Mouse (Mus musculus) MEL (cell line): ENCODE data around the gene Zfp644. TPM values are rescaled to one million over a fixed set of nuclear protein-coding genes. Genes with fewer than 3 reads are reported as not detected.

Source experiments
- DNase-seq: peaks from one replicate; pipeline ENCODE4 v3.0.0; 2011; ENCODE audit warnings: low read depth, low spot score
- H3K27ac ChIP-seq: 2 replicates; pipeline ENCODE4 v1.5.1; 2012; ENCODE audit warnings: low read depth, mild to moderate bottlenecking, control low read depth, low read length, moderate library complexity; ENCODE audit not compliant: control insufficient read depth
- H3K27me3 ChIP-seq, 2 experiments: fragments of 150-350 bp in 1 of 2; sonication (generic) in 1 of 2; 2 replicates each; pipeline ENCODE4 v1.6.1; 2012; ENCODE audit warnings: low read length in 2 of 2, mild to moderate bottlenecking in 2 of 2, improper control_type of control experiment in 1 of 2, moderate library complexity in 1 of 2; ENCODE audit not compliant: insufficient read depth in 2 of 2, control insufficient read depth in 1 of 2
- H3K36me3 ChIP-seq, 2 experiments: 2 replicates each; pipeline ENCODE4 v1.6.1; 2012 to 2014; ENCODE audit warnings: low read length in 2 of 2, improper control_type of control experiment in 1 of 2, inconsistent platforms in 1 of 2, mild to moderate bottlenecking in 1 of 2; ENCODE audit not compliant: insufficient read depth in 2 of 2, control insufficient read depth in 1 of 2
- H3K4me1 ChIP-seq, 2 experiments: fragments of 150-350 bp in 1 of 2; sonication (generic) in 1 of 2; 2 replicates each; pipeline ENCODE4 v1.6.1; 2012; ENCODE audit warnings: low read length in 2 of 2, improper control_type of control experiment in 1 of 2, mild to moderate bottlenecking in 1 of 2; ENCODE audit not compliant: insufficient read depth in 2 of 2, control insufficient read depth in 1 of 2
- H3K4me3 ChIP-seq, 2 experiments: fragments of 150-350 bp in 1 of 2; sonication (generic) in 1 of 2; 2 replicates each; pipeline ENCODE4 v1.5.1; 2012; ENCODE audit warnings: low read depth in 2 of 2, low read length in 2 of 2, mild to moderate bottlenecking in 2 of 2, moderate library complexity in 2 of 2, control low read depth in 1 of 2, improper control_type of control experiment in 1 of 2; ENCODE audit not compliant: control insufficient read depth in 1 of 2, insufficient read depth in 1 of 2
- H3K79me2 ChIP-seq: 2 replicates; pipeline ENCODE4 v1.6.1; 2012; ENCODE audit warnings: mild to moderate bottlenecking, low read length, moderate library complexity; ENCODE audit not compliant: control insufficient read depth, poor library complexity, insufficient read depth
- H3K9ac ChIP-seq: 2 replicates; pipeline ENCODE4 v1.6.1; 2012; ENCODE audit warnings: low read depth, mild to moderate bottlenecking, control low read depth, low read length, moderate library complexity; ENCODE audit not compliant: control insufficient read depth, poor library complexity, severe bottlenecking
- H3K9me3 ChIP-seq: fragments of 150-350 bp; sonication (generic); replicated peaks from 2 replicates; pipeline ENCODE4 v1.6.1; 2012; ENCODE audit warnings: mild to moderate bottlenecking, low read length, improper control_type of control experiment, moderate library complexity; ENCODE audit not compliant: insufficient read depth
- CTCF ChIP-seq, 3 experiments: IDR thresholded peaks in 2 of 3; conservative IDR thresholded peaks in 1 of 3; 2 replicates each; pipeline ENCODE4 v1.5.1; 2011 to 2012; ENCODE audit warnings: low read length in 3 of 3, low read depth in 2 of 3, mild to moderate bottlenecking in 2 of 3, improper control_type of control experiment in 1 of 3, inconsistent platforms in 1 of 3, mixed read lengths in 1 of 3, moderate library complexity in 1 of 3; ENCODE audit not compliant: control insufficient read depth in 1 of 3, insufficient read depth in 1 of 3, poor library complexity in 1 of 3, severe bottlenecking in 1 of 3
- E2F4 ChIP-seq: IDR thresholded peaks from 2 replicates; pipeline ENCODE4 v1.6.1; 2011; ENCODE audit warnings: low read depth, low read length, improper control_type of control experiment, borderline replicate concordance
- GABPA ChIP-seq: IDR thresholded peaks from 2 replicates; pipeline ENCODE4 v1.6.1; 2012; ENCODE audit warnings: low read depth, mild to moderate bottlenecking, inconsistent platforms, low read length, improper control_type of control experiment, moderate library complexity
- GATA1 ChIP-seq: IDR thresholded peaks from 2 replicates; pipeline ENCODE4 v1.6.1; 2011; ENCODE audit warnings: low read depth, low read length, improper control_type of control experiment
- HCFC1 ChIP-seq: IDR thresholded peaks from 2 replicates; pipeline ENCODE4 v1.6.1; 2012; ENCODE audit warnings: low read depth, mild to moderate bottlenecking, inconsistent platforms, low read length, improper control_type of control experiment, moderate library complexity
- JUND ChIP-seq: IDR thresholded peaks from 2 replicates; pipeline ENCODE4 v1.6.1; 2011; ENCODE audit warnings: low read depth, mild to moderate bottlenecking, improper control_type of control experiment, low read length
- MAFK ChIP-seq: IDR thresholded peaks from 2 replicates; pipeline ENCODE4 v1.6.1; 2011; ENCODE audit warnings: low read depth, mild to moderate bottlenecking, low read length, improper control_type of control experiment, borderline replicate concordance
- MEF2A ChIP-seq: IDR thresholded peaks from 2 replicates; pipeline ENCODE4 v1.6.1; 2014; ENCODE audit warnings: low read depth, mild to moderate bottlenecking, inconsistent platforms, low read length, improper control_type of control experiment; ENCODE audit not compliant: poor library complexity, insufficient replicate concordance, severe bottlenecking; ENCODE audit errors: extremely low read depth
- NRF1 ChIP-seq: IDR thresholded peaks from 2 replicates; pipeline ENCODE4 v1.6.1; 2014; ENCODE audit warnings: low read depth, mild to moderate bottlenecking, inconsistent platforms, low read length, improper control_type of control experiment, moderate library complexity; ENCODE audit not compliant: poor library complexity, insufficient read depth, severe bottlenecking
- POLR2A ChIP-seq, 2 experiments: IDR thresholded peaks; 2 replicates each; pipeline ENCODE4 v1.6.1; 2011 to 2012; ENCODE audit warnings: low read length in 2 of 2, mild to moderate bottlenecking in 2 of 2, control low read depth in 1 of 2, improper control_type of control experiment in 1 of 2, low read depth in 1 of 2, moderate library complexity in 1 of 2; ENCODE audit not compliant: control insufficient read depth in 1 of 2, insufficient read depth in 1 of 2, poor library complexity in 1 of 2
- POLR2AphosphoS5 ChIP-seq: IDR thresholded peaks from 2 replicates; pipeline ENCODE4 v1.6.1; 2012; ENCODE audit warnings: low read depth, borderline replicate concordance, mild to moderate bottlenecking, inconsistent platforms, low read length, moderate library complexity, mixed read lengths
- RAD21 ChIP-seq: IDR thresholded peaks from 2 replicates; pipeline ENCODE4 v1.6.1; 2011; ENCODE audit warnings: mild to moderate bottlenecking, low read depth, low read length, improper control_type of control experiment
- RCOR1 ChIP-seq: IDR thresholded peaks from 2 replicates; pipeline ENCODE4 v1.6.1; 2012; ENCODE audit warnings: low read depth, mild to moderate bottlenecking, inconsistent platforms, low read length, improper control_type of control experiment
- SMC3 ChIP-seq: IDR thresholded peaks from 2 replicates; pipeline ENCODE4 v1.6.1; 2011; ENCODE audit warnings: low read depth, low read length, improper control_type of control experiment
- TCF12 ChIP-seq: IDR thresholded peaks from 2 replicates; pipeline ENCODE4 v1.6.1; 2014; ENCODE audit warnings: low read depth, mild to moderate bottlenecking, inconsistent platforms, low read length, improper control_type of control experiment, moderate library complexity
- USF1 ChIP-seq: IDR thresholded peaks from 2 replicates; pipeline ENCODE4 v1.6.1; 2014; ENCODE audit warnings: low read depth, mild to moderate bottlenecking, inconsistent platforms, low read length, improper control_type of control experiment, moderate library complexity
- ZKSCAN1 ChIP-seq: IDR thresholded peaks from 2 replicates; pipeline ENCODE4 v1.6.1; 2012; ENCODE audit warnings: low read depth, mild to moderate bottlenecking, inconsistent platforms, low read length, improper control_type of control experiment, moderate library complexity
- polyA plus RNA-seq, 2 experiments: library from polyadenylated mRNA; stranded (reverse) in 1 of 2; unstranded in 1 of 2; fragments of >175 nt in 1 of 2; fragments of >200 nt in 1 of 2; gene quantifications; 2 replicates each; pipeline versions ENCODE4 v1.2.1 to v1.2.4; 2012; ENCODE audit warnings: low replicate concordance in 2 of 2, low read depth in 1 of 2; ENCODE audit not compliant: insufficient read length in 2 of 2, insufficient read depth in 1 of 2, missing spikeins in 1 of 2
- total RNA-seq: library from RNA; depleted of rRNA; stranded (reverse); fragments of 300-350 nt; gene quantifications from 2 replicates; pipeline ENCODE4 v1.2.3, GENCODE M21; 2012

Gene Zfp644
- total and polyA plus RNA-seq, 3 experiments: 23.4 to 72.3 (median 34.4) TPM

GRCm38 (mm10) chr5:106580943-106581342 is 116.1 kb downstream of the Zfp644 start:
- H3K4me3 ChIP-seq: no peak overlapping the region
- no peak for DNase-seq
- H3K4me1 ChIP-seq: no peaks in the 10 kb centered on the region
- H3K9me3 ChIP-seq: no peaks in the 10 kb centered on the region
- no peaks in the 10 kb centered on the region for H3K79me2 ChIP-seq
- no peaks in the 10 kb centered on the region for H3K27me3 ChIP-seq
- H3K9ac ChIP-seq: no peak overlapping the region
- H3K27ac ChIP-seq: no peak overlapping the region
- TF ChIP-seq JUND: no peak
- TF ChIP-seq RAD21: no peak
- TF ChIP-seq GATA1: no peak
- TF ChIP-seq SMC3: no peak
- no peak for TF ChIP-seq NRF1
- TF ChIP-seq ZKSCAN1: no peak
- no peaks in the 10 kb centered on the region for H3K36me3 ChIP-seq

- H3K4me3 ChIP-seq: no peak overlapping the region
- peaks cover 0 to 3% of the 10 kb centered on the region in 2 experiments; a peak in 1 of 4 replicates for H3K4me1 ChIP-seq
- no peaks in the 10 kb centered on the region for H3K9me3 ChIP-seq
- H3K36me3 ChIP-seq: peaks cover 0 to 5% of the 10 kb centered on the region in 2 experiments; a peak in 2 of 4 replicates
- TF ChIP-seq POLR2A (IDR thresholded peaks at IDR 0.05; ENCODE audit: control insufficient read depth in 1 of 2, insufficient read depth in 1 of 2, low read depth in 1 of 2, low read length in 2 of 2, poor library complexity in 1 of 2) (no peak), CTCF (IDR thresholded peaks at IDR 0.05 in 2 of 3, conservative IDR thresholded peaks at IDR 0.05 in 1 of 3; ENCODE audit: control insufficient read depth in 1 of 3, insufficient read depth in 1 of 3, low read depth in 2 of 3, low read length in 3 of 3, poor library complexity in 1 of 3, severe bottlenecking in 1 of 3) (no peak), TCF12 (no peak), GABPA (no peak), MEF2A (no peak), MAFK (no peak), RCOR1 (no peak), E2F4 (no peak), POLR2AphosphoS5 (no peak), USF1 (no peak), NRF1 (no peak), HCFC1 (no peak)
- no peak overlapping the region for H3K9ac ChIP-seq
- DNase-seq: no peak
- no peaks in the 10 kb centered on the region; the same call in 1 of the 2 replicates for H3K79me2 ChIP-seq
- no peak overlapping the region for H3K27ac ChIP-seq
- H3K27me3 ChIP-seq: no peaks in the 10 kb centered on the region
Measured at GRCm38 (mm10) chr5:106577237-106577888, 119.7 kb downstream of the Zfp644 start.
